8 mouse cellular contexts compared by ENCODE assay signal in the genomic region with DNA sequence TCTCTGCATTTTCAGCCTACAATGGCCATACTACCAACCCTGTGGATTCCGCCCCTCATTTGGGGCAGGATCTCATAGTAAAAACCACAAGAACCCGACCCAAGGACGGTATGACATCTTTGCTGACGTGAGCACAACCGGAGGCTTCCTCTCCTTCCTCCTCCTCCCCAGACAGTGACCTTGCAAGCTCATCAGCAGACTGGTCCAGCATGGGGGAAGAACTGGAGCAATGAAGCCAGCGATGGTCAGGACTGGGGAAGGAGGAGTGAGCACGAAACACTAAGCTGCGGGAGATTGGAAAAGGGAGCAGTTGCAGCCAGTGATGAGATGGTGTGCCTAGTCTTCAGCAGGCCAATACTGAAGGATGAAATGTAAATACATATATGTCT. TPM values are rescaled to one million over a fixed set of nuclear protein-coding genes. Genes with fewer than 3 reads are reported as not detected.
A peak's percentile ranks its signal among the peaks of the same experiment; 100 is the strongest.
DNase-seq lines count a peak whose midpoint lies in the region; ATAC-seq and TF ChIP-seq lines count a peak whose summit lies in the region.

No protein-coding gene starts in this region.

- H3K27ac ChIP-seq in kidney, embryonic 16.5 days (ENCODE audit: low read length): no peak overlapping the region
- H3K27ac ChIP-seq in CH12.LX (ENCODE audit: insufficient read depth, low read depth): no peak overlapping the region
- H3K27ac ChIP-seq in hindbrain, embryonic 12.5 days: peak overlapping the region; percentile 90
- H3K27ac ChIP-seq in midbrain, embryonic 13.5 days: peak overlapping the region; percentile 96

- H3K4me1 ChIP-seq in kidney, embryonic 16.5 days (ENCODE audit: insufficient read depth, low read length): peaks cover 6% of the 10 kb centered on the region
- peaks cover 13 to 27% of the 10 kb centered on the region in 2 experiments for H3K4me1 ChIP-seq in CH12.LX (ENCODE audit: control insufficient read depth in 1 of 2, insufficient read depth in 2 of 2)
- H3K4me1 ChIP-seq in hindbrain, embryonic 12.5 days: peaks cover 31% of the 10 kb centered on the region
- peaks cover 29% of the 10 kb centered on the region for H3K4me1 ChIP-seq in midbrain, embryonic 13.5 days (replicated peaks)

- H3K4me3 ChIP-seq in kidney, embryonic 16.5 days (ENCODE audit: low read length): peak overlapping the region; percentile 94
- H3K4me3 ChIP-seq in CH12.LX (replicated peaks in 1 of 3; ENCODE audit: low read depth in 2 of 3, low read length in 2 of 3, poor library complexity in 1 of 3): peak overlapping the region; percentile 77 to 87 (median 83)
- H3K4me3 ChIP-seq in hindbrain, embryonic 12.5 days: peak overlapping the region; percentile 76
- H3K4me3 ChIP-seq in midbrain, embryonic 13.5 days (replicated peaks): peak overlapping the region; percentile 88

- no peaks in the 10 kb centered on the region for H3K9me3 ChIP-seq in kidney, embryonic 16.5 days (ENCODE audit: low read length)
- no peaks in the 10 kb centered on the region for H3K9me3 ChIP-seq in CH12.LX (replicated peaks; ENCODE audit: low read length)
- H3K9me3 ChIP-seq in hindbrain, embryonic 12.5 days (replicated peaks): no peaks in the 10 kb centered on the region
- no peaks in the 10 kb centered on the region for H3K9me3 ChIP-seq in midbrain, embryonic 13.5 days

- in situ Hi-C loops in CH12.LX (cut with MboI; ENCODE audit: low pct_ligation_motif_present, low pct_unique_long_range_greater_than_20kb, low sequenced_read_pairs): no loop called here

- TF ChIP-seq CTCF in CH12.LX (conservative IDR thresholded peaks at IDR 0.05 in 1 of 2, IDR thresholded peaks at IDR 0.05 in 1 of 2; ENCODE audit: low read depth in 2 of 2, low read length in 2 of 2): no peak

- ATAC-seq in kidney, embryonic 16.5 days (ENCODE audit: low FRiP score, low TSS enrichment): no peak
- no peak for ATAC-seq in hindbrain, embryonic 12.5 days (ENCODE audit: low FRiP score)
- no peak for ATAC-seq in midbrain, embryonic 13.5 days

- H3K4me2 ChIP-seq in kidney, embryonic 16.5 days (replicated peaks; ENCODE audit: low read depth, low read length): peak overlapping the region; percentile 89
- H3K4me2 ChIP-seq in CH12.LX (ENCODE audit: insufficient read depth, low read depth, poor library complexity, severe bottlenecking): peak overlapping the region; percentile 85
- H3K4me2 ChIP-seq in hindbrain, embryonic 12.5 days (replicated peaks): peak overlapping the region; percentile 84
- peak overlapping the region; percentile 66 for H3K4me2 ChIP-seq in midbrain, embryonic 13.5 days (replicated peaks)

- dilution Hi-C loops in CH12.LX (cut with MboI; ENCODE audit: extremely low pct_ligation_motif_present, extremely low pct_unique_long_range_greater_than_20kb, low sequenced_read_pairs): no loop called here

- no peak for DNase-seq in kidney, postnatal 10 days
- peak; percentile 28 for DNase-seq in CH12.LX (ENCODE audit: extremely low read depth)
- peak; percentile 63 for DNase-seq in cerebellum, adult 8-10 months
- no peak for DNase-seq in spleen, adult 18-20 months
- no peak for DNase-seq in spleen, adult 12 weeks (ENCODE audit: low spot score)

- TF ChIP-seq RAD21 in CH12.LX (IDR thresholded peaks at IDR 0.05; ENCODE audit: low read depth, low read length): no peak

- WGBS in kidney, embryonic 16.5 days: 12% methylated on average over 8 of the region's 8 CpGs
- WGBS in hindbrain, embryonic 12.5 days: 8% methylated on average over 8 of the region's 8 CpGs
- 5% methylated on average over 8 of the region's 8 CpGs for WGBS in midbrain, embryonic 13.5 days

- H3K79me2 ChIP-seq in CH12.LX (replicated peaks; ENCODE audit: control insufficient read depth, extremely low read depth, insufficient read depth, poor library complexity, severe bottlenecking): peaks cover 8% of the 10 kb centered on the region

- peak overlapping the region; percentile 80 for H3K9ac ChIP-seq in kidney, embryonic 16.5 days (replicated peaks; ENCODE audit: low read length)
- H3K9ac ChIP-seq in CH12.LX (ENCODE audit: insufficient read depth, low read depth): peak overlapping the region; percentile 77; the same call in 1 of the 2 replicates
- H3K9ac ChIP-seq in hindbrain, embryonic 12.5 days: peak overlapping the region; percentile 79
- H3K9ac ChIP-seq in midbrain, embryonic 13.5 days (replicated peaks): peak overlapping the region; percentile 89

- H3K27me3 ChIP-seq in kidney, embryonic 16.5 days (ENCODE audit: insufficient read depth, low read length): no peaks in the 10 kb centered on the region
- H3K27me3 ChIP-seq in CH12.LX (replicated peaks): no peaks in the 10 kb centered on the region
- no peaks in the 10 kb centered on the region for H3K27me3 ChIP-seq in hindbrain, embryonic 12.5 days
- H3K27me3 ChIP-seq in midbrain, embryonic 13.5 days: no peaks in the 10 kb centered on the region

- no peak for TF ChIP-seq POLR2A in CH12.LX (IDR thresholded peaks at IDR 0.05; ENCODE audit: low read depth, low read length)

- no peaks in the 10 kb centered on the region for H3K36me3 ChIP-seq in kidney, embryonic 16.5 days (ENCODE audit: insufficient read depth, low read length)
- H3K36me3 ChIP-seq in CH12.LX (replicated peaks in 1 of 2; ENCODE audit: control insufficient read depth in 1 of 2, insufficient read depth in 1 of 2, low read length in 1 of 2): peaks cover 12 to 19% of the 10 kb centered on the region in 2 experiments
- H3K36me3 ChIP-seq in hindbrain, embryonic 12.5 days: peaks cover 12% of the 10 kb centered on the region
- peaks cover 16% of the 10 kb centered on the region for H3K36me3 ChIP-seq in midbrain, embryonic 13.5 days

- TF ChIP-seq EP300 in CH12.LX (IDR thresholded peaks at IDR 0.05; ENCODE audit: low read length): no peak

TF ChIP-seq in CH12.LX, 34 proteins besides CTCF, POLR2A, EP300 and RAD21:
- 0 out of 2 replicates have a peak, but pooled peaks have one; percentile 66 for TF ChIP-seq MAFK (IDR thresholded peaks at IDR 0.05; ENCODE audit: insufficient replicate concordance, low read length)
- no peak for TF ChIP-seq NRF1 (IDR thresholded peaks at IDR 0.05; ENCODE audit: low read depth, low read length)

RNA-seq across cellular contexts. Expression of a gene that starts 1.6 kb away (rescaled TPM):
- polyA plus RNA-seq in kidney, embryonic 16.5 days (2015; fragmentation: Nextera tagmentation; extraction: Ambion mirVana): 9.9 and 10.5 TPM in 2 replicates
- total RNA-seq in CH12.LX (2012; rRNA removed) (12.8 and 14.6 TPM in 2 replicates), CH12.LX (2014; rRNA removed) (4.7 and 4.8 TPM in 2 replicates)
- polyA plus RNA-seq in CH12.LX (2012; ENCODE audit: insufficient read length, low read depth): 15.6 and 18.3 TPM in 2 replicates
- 39.9 and 45.2 TPM in 2 replicates for polyA plus RNA-seq in hindbrain, embryonic 12.5 days (2016; fragmentation: Nextera tagmentation; extraction: Ambion mirVana)
- polyA plus RNA-seq in midbrain, embryonic 13.5 days (2015; fragmentation: Nextera tagmentation; extraction: Ambion mirVana): 56.0 and 58.0 TPM in 2 replicates

RNA-seq across cellular contexts. Expression of a gene that starts 20.6 kb away (rescaled TPM):
- 3.5 and 4.6 TPM in 2 replicates for polyA plus RNA-seq in kidney, embryonic 16.5 days (2015; fragmentation: Nextera tagmentation; extraction: Ambion mirVana)
- total RNA-seq in CH12.LX (2012; rRNA removed) (0.50 and 0.93 TPM in 2 replicates), CH12.LX (2014; rRNA removed) (0.17 and 0.59 TPM in 2 replicates)
- 0.19 TPM in 1 of 2 replicates, not detected in the other for polyA plus RNA-seq in CH12.LX (2012; ENCODE audit: insufficient read length, low read depth)
- polyA plus RNA-seq in hindbrain, embryonic 12.5 days (2016; fragmentation: Nextera tagmentation; extraction: Ambion mirVana): 1.5 and 2.0 TPM in 2 replicates
- polyA plus RNA-seq in midbrain, embryonic 13.5 days (2015; fragmentation: Nextera tagmentation; extraction: Ambion mirVana): 1.6 and 2.1 TPM in 2 replicates

RNA-seq across cellular contexts. Expression of a gene that starts 20.7 kb away (rescaled TPM):
- polyA plus RNA-seq in kidney, embryonic 16.5 days (2015; fragmentation: Nextera tagmentation; extraction: Ambion mirVana): 28.8 and 29.7 TPM in 2 replicates
- total RNA-seq in CH12.LX (2012; rRNA removed) (3.1 and 4.2 TPM in 2 replicates), CH12.LX (2014; rRNA removed) (2.4 and 2.9 TPM in 2 replicates)
- polyA plus RNA-seq in CH12.LX (2012; ENCODE audit: insufficient read length, low read depth): 3.1 TPM in 2 replicates
- 39.2 and 41.0 TPM in 2 replicates for polyA plus RNA-seq in hindbrain, embryonic 12.5 days (2016; fragmentation: Nextera tagmentation; extraction: Ambion mirVana)
- polyA plus RNA-seq in midbrain, embryonic 13.5 days (2015; fragmentation: Nextera tagmentation; extraction: Ambion mirVana): 38.3 and 42.7 TPM in 2 replicates

RNA-seq across cellular contexts. Expression of a gene that starts 54.8 kb away (rescaled TPM):
- 16.2 and 20.6 TPM in 2 replicates for polyA plus RNA-seq in kidney, embryonic 16.5 days (2015; fragmentation: Nextera tagmentation; extraction: Ambion mirVana)
- 11.0 and 13.9 TPM in 2 replicates for total RNA-seq in CH12.LX (2012; rRNA removed)
- 20.2 and 23.4 TPM in 2 replicates for total RNA-seq in CH12.LX (2014; rRNA removed)
- 14.1 and 15.2 TPM in 2 replicates for polyA plus RNA-seq in CH12.LX (2012; ENCODE audit: insufficient read length, low read depth)
- 10.6 and 13.4 TPM in 2 replicates for polyA plus RNA-seq in hindbrain, embryonic 12.5 days (2016; fragmentation: Nextera tagmentation; extraction: Ambion mirVana)
- 15.1 TPM in 2 replicates for polyA plus RNA-seq in midbrain, embryonic 13.5 days (2015; fragmentation: Nextera tagmentation; extraction: Ambion mirVana)

Comparison
In these comparisons a context has a peak if more than half of its experiments do, and no peak if none do; other contexts are left out.
1. H3K27ac ChIP-seq: peak in hindbrain, embryonic 12.5 days (single experiment) and midbrain, embryonic 13.5 days (single experiment); none in kidney, embryonic 16.5 days (single experiment) and CH12.LX (single experiment).
2. DNase-seq: peak in CH12.LX (single experiment) and cerebellum, adult 8-10 months (single experiment); none in kidney, postnatal 10 days (single experiment), spleen, adult 18-20 months (0 of 2) and spleen, adult 12 weeks (single experiment).
3. Peak in every context shown above with its lines, with median percentiles within 50 percentile points of each other: H3K4me2 ChIP-seq, H3K4me3 ChIP-seq and H3K9ac ChIP-seq.